Mouse (Mus musculus) cerebellum, adult 2 months (tissue): ENCODE results near the gene Grn. TPM values are rescaled to one million over a fixed set of nuclear protein-coding genes. Genes with fewer than 3 reads are reported as not detected.
A peak's percentile ranks its signal among the peaks of the same experiment; 100 is the strongest.
"Not testable (repeated sequence)": the region's sequence is repeated elsewhere in the genome, so short reads cannot be mapped to it uniquely, and the experiment has no call there.

ENCODE experiments used
- DNase-seq, 2 experiments: peaks; one replicate each; pipeline ENCODE4 v3.0.0; 2021
- H3K27ac ChIP-seq: fragments of 200-500 bp; 2 replicates; pipeline ENCODE4 v1.5.1; 2012; ENCODE audit warnings: low read length, control low read depth, inconsistent platforms; ENCODE audit not compliant: insufficient read depth
- H3K27me3 ChIP-seq: fragments of 200-500 bp; 2 replicates; pipeline ENCODE4 v1.6.1; 2012; ENCODE audit warnings: inconsistent platforms, mild to moderate bottlenecking, low read length, moderate library complexity; ENCODE audit not compliant: control insufficient read depth, insufficient read depth
- H3K4me1 ChIP-seq: fragments of 200-500 bp; 2 replicates; pipeline ENCODE4 v1.6.1; 2011; ENCODE audit warnings: low read length; ENCODE audit not compliant: control insufficient read depth, insufficient read depth
- H3K4me3 ChIP-seq: fragments of 200-500 bp; replicated peaks from 2 replicates; pipeline ENCODE3; 2011; ENCODE audit warnings: mild to moderate bottlenecking, low read depth, low read length, control low read depth; ENCODE audit not compliant: insufficient read depth
- CTCF ChIP-seq: fragments of 200-500 bp; IDR thresholded peaks from 2 replicates; pipeline ENCODE4 v1.5.1; 2011; ENCODE audit warnings: low read depth, mild to moderate bottlenecking, control low read depth, low read length, moderate library complexity, borderline replicate concordance; ENCODE audit not compliant: insufficient read depth
- POLR2A ChIP-seq: fragments of 200-500 bp; IDR thresholded peaks from 2 replicates; pipeline ENCODE4 v1.6.1; 2011; ENCODE audit warnings: low read length, control low read depth, borderline replicate concordance; ENCODE audit not compliant: insufficient read depth
- WGBS: fragments of 180-500 bp; shearing (Covaris S2); methylation state at CpG from one replicate; pipeline ENCODE4 v1.1.7; 2018; 5-methylcytosine and 5-hydroxymethylcytosine counted together
- polyA plus RNA-seq: library from polyadenylated mRNA; depleted of rRNA; stranded (reverse); fragments of >200 nt; gene quantifications from 2 replicates; pipeline ENCODE4 v1.2.3, GENCODE M21; 2012

The Grn gene
- polyA plus RNA-seq, 1 experiment = 58.4 TPM

DNA sequence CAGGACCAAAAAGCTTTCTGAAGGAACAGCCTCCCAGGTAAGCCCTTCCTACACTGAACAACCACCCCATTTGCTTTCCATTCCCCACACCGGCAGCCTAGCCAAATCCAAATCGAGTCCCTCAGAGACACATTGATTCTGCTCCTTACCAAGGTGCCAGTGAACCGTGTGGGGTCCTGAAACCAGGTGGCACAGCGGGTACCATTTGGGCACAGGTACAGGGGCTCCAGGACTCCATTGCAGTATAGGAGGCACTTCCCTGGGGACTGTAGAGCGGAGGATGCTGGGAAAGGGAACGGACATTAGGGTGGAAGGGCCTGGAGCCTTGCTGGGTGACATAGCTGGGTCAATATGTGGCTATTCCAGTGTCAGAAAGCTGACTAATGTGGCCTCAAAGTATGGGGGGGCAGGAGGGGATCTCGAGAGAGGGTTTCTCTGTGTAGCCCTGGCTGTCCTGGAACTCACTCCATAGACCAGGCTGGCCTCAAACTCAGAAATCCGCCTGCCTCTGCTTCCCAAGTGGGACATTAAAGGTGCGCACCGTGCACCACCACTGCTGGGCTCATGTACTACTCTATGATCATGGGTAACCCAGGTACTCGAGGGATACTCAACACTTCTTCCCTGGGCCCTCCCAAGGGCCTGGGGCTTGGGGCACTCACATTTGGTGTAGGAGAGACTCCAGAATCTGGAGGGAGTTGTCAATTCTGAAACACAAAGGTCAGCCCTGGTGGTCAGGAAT, 24.4 kb upstream of the Grn start:
- WGBS = 47% methylated on average over 11 of the region's 11 CpGs
- Histone ChIP-seq H3K27me3 (no peaks in the 10 kb centered on the region), H3K4me1 (peaks cover 20% of the 10 kb centered on the region), H3K27ac (no peak overlapping the region), H3K4me3 (peak overlapping the region; percentile 75)
- peak; percentile 19 to 40 for DNase-seq
- TF ChIP-seq POLR2A (no peak), CTCF (no peak)

DNA sequence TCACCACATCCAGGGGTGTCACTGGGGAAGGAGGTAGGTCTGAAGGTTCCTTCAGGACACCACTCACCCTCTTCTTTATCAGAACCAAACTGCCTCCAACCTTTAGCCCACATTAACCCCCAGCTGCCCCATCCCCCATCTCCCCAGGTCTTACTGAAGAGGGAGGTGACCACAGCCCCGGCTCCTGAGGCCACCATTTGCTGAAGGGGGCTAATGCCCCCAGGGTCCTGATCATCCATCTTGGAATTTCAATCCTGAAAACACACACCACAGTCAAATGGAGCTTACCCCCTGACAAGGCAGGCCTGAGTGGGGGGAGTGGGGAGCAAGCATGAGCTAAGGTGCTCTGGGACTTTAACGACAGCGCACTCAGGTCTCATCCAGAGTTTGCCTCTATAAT, 23.7 kb upstream of the Grn start:
- peak; percentile 30 to 41 for DNase-seq
- H3K27ac ChIP-seq = peak overlapping the region; percentile 67; the same call in 1 of the 2 replicates
- TF ChIP-seq POLR2A (no peak), CTCF (no peak)
- peak overlapping the region; percentile 75 for H3K4me3 ChIP-seq
- peaks cover 20% of the 10 kb centered on the region for H3K4me1 ChIP-seq
- 4% methylated on average over 3 of the region's 3 CpGs for WGBS
- no peaks in the 10 kb centered on the region for H3K27me3 ChIP-seq

DNA sequence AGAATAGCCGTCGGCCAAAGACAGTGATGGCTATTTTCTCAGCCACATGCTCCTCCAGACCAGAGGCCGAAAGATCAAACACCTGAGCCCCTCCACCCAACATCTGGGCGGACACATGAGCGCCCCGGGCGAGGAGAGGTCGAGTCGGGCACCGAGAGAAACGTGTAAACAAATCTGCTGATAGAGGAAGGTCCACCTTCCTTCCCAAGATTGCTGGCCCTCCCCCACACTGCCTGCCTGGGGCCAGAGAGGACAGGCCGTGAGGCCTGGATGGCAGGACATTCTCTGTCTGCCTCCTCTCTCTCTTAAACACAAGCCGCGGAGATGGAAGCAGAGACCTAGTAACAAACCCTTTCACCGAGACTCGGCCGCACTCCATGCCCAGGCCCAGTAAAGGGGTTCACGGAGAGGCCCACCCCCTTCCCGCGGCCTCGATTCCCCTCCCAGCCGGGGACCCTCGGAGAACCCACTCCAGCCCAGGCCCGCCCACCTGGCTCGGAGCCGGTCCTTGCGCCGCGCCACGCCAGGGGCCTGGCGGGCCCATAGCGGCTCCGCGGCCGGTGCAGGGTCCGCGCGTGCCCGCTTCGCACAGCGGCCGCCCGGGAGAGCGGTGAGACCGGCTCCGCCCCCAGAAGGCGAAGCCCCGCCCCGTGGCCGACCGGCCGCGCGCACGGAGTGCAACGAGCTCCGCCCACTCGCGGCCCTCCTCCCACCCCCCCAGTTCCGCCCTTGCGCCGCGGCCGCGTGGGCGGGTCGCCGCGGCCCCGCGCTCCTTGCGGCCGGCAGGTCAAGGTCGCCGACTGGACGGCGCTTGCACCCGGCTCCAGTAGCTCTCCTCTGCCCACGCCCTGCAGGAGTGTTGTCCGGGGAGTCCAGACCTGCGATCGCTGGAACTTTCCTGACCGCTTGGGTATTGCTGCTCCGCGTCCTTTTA, 22.9 kb upstream of the Grn start:
- Histone ChIP-seq H3K27ac (peak overlapping the region; percentile 97), H3K4me1 (peaks cover 14% of the 10 kb centered on the region), H3K4me3 (peak overlapping the region; percentile 80), H3K27me3 (no peaks in the 10 kb centered on the region)
- WGBS = under 1% methylated on average over 85 of the region's 85 CpGs
- DNase-seq = peak; percentile 93
- no peak for TF ChIP-seq CTCF
- TF ChIP-seq POLR2A = peak; percentile 77; the same call in 1 of the 2 replicates

DNA sequence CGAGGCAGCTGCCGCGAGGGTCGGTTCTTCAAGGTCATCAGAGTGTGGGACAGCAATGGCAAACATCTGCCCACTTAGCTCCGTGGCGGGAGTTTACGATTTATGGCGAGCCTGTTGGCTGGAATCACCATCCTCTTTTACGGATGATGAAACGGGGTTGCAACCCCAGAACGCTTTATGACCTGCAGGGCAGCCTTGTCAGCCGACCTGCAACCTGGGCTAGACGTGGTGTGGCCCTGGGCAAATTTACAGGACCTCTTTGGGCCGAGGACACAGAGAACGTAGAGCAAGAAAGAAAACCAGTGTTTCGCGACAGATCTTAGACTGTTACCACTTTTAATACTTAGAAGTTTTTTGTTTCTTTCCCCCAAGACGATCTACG, 22.3 kb upstream of the Grn start, which contains the start of gene Slc25a39:
Gene Slc25a39 (minus strand): TSS at position 113 of the 382 bp plus-strand sequence.
- peaks cover 13% of the 10 kb centered on the region for H3K4me1 ChIP-seq
- H3K27me3 ChIP-seq = no peaks in the 10 kb centered on the region
- H3K27ac ChIP-seq = peak within 1 kb of the TSS; percentile 97
- under 1% methylated on average over 19 of the region's 19 CpGs for WGBS
- H3K4me3 ChIP-seq = peak within 1 kb of the TSS; percentile 80
- DNase-seq = no peak
- no peak for TF ChIP-seq POLR2A

DNA sequence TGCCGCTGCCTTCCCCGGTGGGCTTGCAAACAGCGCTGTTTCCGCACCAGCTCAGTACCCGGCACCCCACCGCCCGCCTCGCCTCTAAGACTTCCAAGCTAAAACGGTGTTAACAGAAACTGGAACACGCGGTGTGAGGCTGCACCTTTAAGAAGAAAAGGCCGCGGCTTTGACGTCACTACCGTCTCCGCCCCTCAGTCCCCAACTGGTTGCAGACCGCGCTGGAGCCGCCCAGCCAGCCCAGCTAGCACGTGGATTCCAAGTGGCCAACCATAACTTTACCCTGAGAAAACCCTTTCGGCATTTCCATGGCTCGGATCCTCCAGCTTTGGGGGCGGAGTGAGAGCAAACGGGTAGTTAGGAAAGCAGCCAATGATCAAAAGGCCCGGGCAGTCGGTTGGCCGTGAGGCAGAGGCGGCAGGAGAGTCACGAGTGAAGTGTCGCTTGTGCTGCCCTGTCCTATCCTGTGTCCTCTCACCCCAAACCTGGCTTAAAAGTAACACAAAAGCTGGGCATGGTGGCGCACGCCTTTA, 21.7 kb upstream of the Grn start:
- peaks cover 13% of the 10 kb centered on the region for H3K4me1 ChIP-seq
- H3K4me3 ChIP-seq = peak overlapping the region; percentile 80
- H3K27me3 ChIP-seq = no peaks in the 10 kb centered on the region
- peak overlapping the region; percentile 97; the same call in 1 of the 2 replicates for H3K27ac ChIP-seq
- WGBS = under 1% methylated on average over 32 of the region's 32 CpGs
- DNase-seq = peak; percentile 96 to 99
- TF ChIP-seq CTCF (no peak), POLR2A (peak; percentile 68; the same call in 1 of the 2 replicates)

DNA sequence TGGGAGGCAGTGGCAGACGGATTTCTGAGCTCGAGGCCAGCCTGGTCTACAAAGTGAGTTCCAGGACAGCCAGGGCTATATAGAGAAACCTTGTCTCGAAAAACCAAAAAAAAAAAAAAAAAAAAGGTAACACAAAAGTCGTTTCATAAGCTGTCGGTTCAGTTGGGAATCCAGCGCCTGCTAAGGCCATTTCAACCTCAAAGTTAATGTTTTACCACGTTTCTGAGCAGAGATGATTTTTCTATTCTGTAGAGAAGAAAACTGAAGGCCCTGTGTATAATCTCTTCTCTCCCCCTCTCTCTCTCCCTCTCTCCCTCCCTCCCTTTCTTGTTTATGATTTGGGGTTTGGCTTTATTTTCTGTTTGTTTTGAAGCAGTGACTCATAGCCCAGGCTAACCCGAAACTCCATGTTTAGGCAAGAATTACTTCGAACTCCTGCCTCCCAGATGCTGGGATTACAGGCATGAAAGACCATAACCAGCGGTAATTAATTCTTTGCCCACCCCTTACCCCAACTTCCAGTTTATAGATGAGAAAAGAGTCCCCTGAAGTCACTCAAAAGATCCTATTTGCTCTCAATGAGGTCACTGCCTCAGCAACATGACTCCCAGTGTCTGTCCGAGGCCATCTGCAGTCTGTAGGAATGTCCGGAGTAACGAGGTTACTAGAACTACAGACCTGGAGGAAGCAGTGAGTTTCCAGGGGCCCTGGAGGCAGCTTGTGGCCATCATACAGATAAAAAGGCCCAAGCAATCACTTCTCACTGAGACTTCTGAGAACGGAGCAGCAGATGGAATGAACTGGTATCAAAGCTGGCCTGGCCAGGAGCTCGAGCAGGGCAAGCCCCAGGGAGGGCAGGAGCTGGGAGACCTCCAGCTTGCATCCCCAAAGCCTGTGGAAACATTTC, 21.0 kb upstream of the Grn start:
- Histone ChIP-seq H3K4me1 (peaks cover 13% of the 10 kb centered on the region), H3K27me3 (no peaks in the 10 kb centered on the region), H3K4me3 (peak overlapping the region; percentile 21), H3K27ac (peak overlapping the region; percentile 32; the same call in 1 of the 2 replicates)
- 41% methylated on average over 15 of the region's 15 CpGs for WGBS
- no peak for DNase-seq
- TF ChIP-seq CTCF (no peak), POLR2A (no peak)

DNA sequence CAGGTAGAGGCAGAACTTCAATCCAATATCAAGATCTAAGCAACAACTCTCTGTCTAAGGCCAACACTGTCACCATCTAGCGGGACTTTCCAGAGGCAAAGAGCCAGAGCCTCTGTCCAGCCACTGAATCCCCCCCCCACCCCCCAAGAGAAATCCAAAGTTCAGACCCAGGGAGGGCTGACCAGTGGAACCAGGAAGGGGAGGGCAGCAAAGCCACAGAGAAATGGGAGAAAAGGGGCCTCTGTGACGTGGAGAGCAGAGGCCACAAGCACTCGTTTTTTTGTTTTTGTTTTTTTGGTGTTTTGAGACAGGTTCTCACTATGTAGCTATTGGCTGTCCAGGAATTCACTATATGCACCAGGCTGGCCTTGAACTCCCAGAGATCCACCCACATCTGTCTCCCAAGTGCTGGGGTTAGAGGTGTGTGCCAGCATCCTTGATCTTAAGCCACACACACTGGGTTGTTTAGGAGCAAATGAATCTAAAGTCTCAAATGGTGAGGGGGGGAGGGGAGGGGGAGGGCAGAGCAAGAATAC, 20.3 kb upstream of the Grn start:
- TF ChIP-seq CTCF (no peak), POLR2A (no peak)
- H3K27ac ChIP-seq = no peak overlapping the region
- DNase-seq = no peak
- H3K4me3 ChIP-seq = no peak overlapping the region
- 83% methylated on average over 3 of the region's 3 CpGs for WGBS
- peaks cover 6% of the 10 kb centered on the region for H3K4me1 ChIP-seq
- no peaks in the 10 kb centered on the region for H3K27me3 ChIP-seq

DNA sequence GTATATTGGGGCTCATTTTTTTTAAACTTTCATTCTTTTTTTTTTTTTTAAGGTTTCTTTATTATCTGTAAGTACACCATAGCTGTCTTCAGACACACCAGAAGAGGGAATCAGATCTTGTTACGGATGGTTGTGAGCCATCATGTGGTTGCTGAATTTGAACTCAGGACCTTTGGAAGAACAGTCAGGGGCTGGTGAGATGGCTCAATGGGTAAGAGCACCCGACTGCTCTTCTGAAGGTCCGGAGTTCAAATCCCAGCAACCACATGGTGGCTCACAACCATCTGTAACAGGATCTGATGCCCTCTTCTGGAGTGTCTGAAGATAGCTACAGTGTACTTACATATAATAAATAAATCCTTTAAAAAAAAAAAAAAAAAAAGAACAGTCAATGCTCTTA, 19.8 kb upstream of the Grn start:
- WGBS = 85% methylated on average over 3 of the region's 3 CpGs
- not testable (repeated sequence) for H3K27me3 ChIP-seq, H3K27ac ChIP-seq, H3K4me1 ChIP-seq, H3K4me3 ChIP-seq, DNase-seq
